Mouse (Mus musculus) heart, embryonic 13.5 days (tissue): ENCODE measurements around the gene Hcn2. TPM values are rescaled to one million over a fixed set of nuclear protein-coding genes. Genes with fewer than 3 reads are reported as not detected.

ENCODE experiments used
- ATAC-seq: fragments of 200-750 bp; cut with Nextera tagmentation; 2 replicates; pipeline ENCODE4 v1.8.0; 2017; ENCODE audit warnings: moderate TSS enrichment; ENCODE audit not compliant: insufficient number of reproducible peaks, low FRiP score, low TSS enrichment; ENCODE audit errors: extremely low read depth
- H3K27ac ChIP-seq: fragments of 300-500 bp; sonication (generic); replicated peaks from 2 replicates; pipeline ENCODE4 v1.5.1; 2015; ENCODE audit warnings: moderate library complexity, mild to moderate bottlenecking, inconsistent platforms
- H3K27me3 ChIP-seq: fragments of 300-500 bp; sonication (generic); replicated peaks from 2 replicates; pipeline ENCODE4 v1.6.1; 2015; ENCODE audit warnings: mild to moderate bottlenecking, inconsistent platforms
- H3K36me3 ChIP-seq: fragments of 300-500 bp; sonication (generic); 2 replicates; pipeline ENCODE4 v1.6.1; 2015; ENCODE audit warnings: mild to moderate bottlenecking, inconsistent platforms
- H3K4me1 ChIP-seq: fragments of 300-500 bp; sonication (generic); 2 replicates; pipeline ENCODE4 v1.6.1; 2015; ENCODE audit warnings: inconsistent platforms
- H3K4me2 ChIP-seq: fragments of 300-500 bp; sonication (generic); 2 replicates; pipeline ENCODE4 v1.6.1; 2015; ENCODE audit warnings: inconsistent platforms, mild to moderate bottlenecking, moderate library complexity
- H3K4me3 ChIP-seq: fragments of 300-500 bp; sonication (generic); 2 replicates; pipeline ENCODE4 v1.5.1; 2015; ENCODE audit warnings: moderate library complexity, mild to moderate bottlenecking, inconsistent platforms
- H3K9ac ChIP-seq: fragments of 300-500 bp; sonication (generic); 2 replicates; pipeline ENCODE4 v1.6.1; 2015; ENCODE audit warnings: inconsistent platforms, mild to moderate bottlenecking, moderate library complexity
- H3K9me3 ChIP-seq: fragments of 300-500 bp; sonication (generic); 2 replicates; pipeline ENCODE4 v1.6.1; 2016; ENCODE audit warnings: inconsistent platforms
- WGBS: fragments of 180-500 bp; shearing (Covaris S2); methylation state at CpG from one replicate; pipeline ENCODE4 v1.1.7; 2015; ENCODE audit warnings: mixed read lengths; 5-methylcytosine and 5-hydroxymethylcytosine counted together
- polyA plus RNA-seq: library from polyadenylated mRNA; unstranded; fragments of >200 nt; fragmentation: Nextera tagmentation; extraction: Ambion mirVana; gene quantifications from 2 replicates; pipeline ENCODE4 v1.2.1, GENCODE M21; 2015

Gene Hcn2
- polyA plus RNA-seq, 1 experiment from 2014 or later = 0.09 TPM

- no peak overlapping the region for H3K4me3 ChIP-seq
- WGBS = 65% methylated on average over 13 of the region's 13 CpGs
Observed at GRCm38 (mm10) chr10:79729357-79729965, 13.0 kb downstream of the Hcn2 start.

GRCm38 (mm10) chr10:79732500-79732899 is 16.1 kb downstream of the Hcn2 start:
- Histone ChIP-seq H3K9me3 (peaks cover 30% of the 10 kb centered on the region), H3K36me3 (peaks cover 45% of the 10 kb centered on the region), H3K4me1 (peaks cover 12% of the 10 kb centered on the region), H3K4me2 (no peak overlapping the region), H3K9ac (no peak overlapping the region), H3K27ac (no peak overlapping the region), H3K27me3 (peaks cover 43% of the 10 kb centered on the region), H3K4me3 (no peak overlapping the region)
- no peak for ATAC-seq
- WGBS = 90% methylated on average over 1 of the region's 1 CpGs

More at GRCm38 (mm10) chr10:79729357-79729965, 13.0 kb downstream of the Hcn2 start:
- Histone ChIP-seq H3K27ac (no peak overlapping the region), H3K4me1 (peaks cover 6% of the 10 kb centered on the region), H3K4me2 (no peak overlapping the region), H3K9ac (no peak overlapping the region), H3K36me3 (peaks cover 14% of the 10 kb centered on the region), H3K9me3 (peaks cover 4% of the 10 kb centered on the region; the same call in 1 of the 2 replicates), H3K27me3 (peaks cover 15% of the 10 kb centered on the region)
- peak; percentile 12; the same call in 1 of the 2 replicates for ATAC-seq

GRCm38 (mm10) chr10:79733847-79734246 is 17.4 kb downstream of the Hcn2 start:
- no peak overlapping the region for H3K4me2 ChIP-seq
- no peak for ATAC-seq
- H3K9me3 ChIP-seq = peaks cover 41% of the 10 kb centered on the region
- 73% methylated on average over 15 of the region's 15 CpGs for WGBS
- H3K9ac ChIP-seq = no peak overlapping the region
- peaks cover 35% of the 10 kb centered on the region for H3K27me3 ChIP-seq
- H3K36me3 ChIP-seq = peaks cover 58% of the 10 kb centered on the region
- H3K27ac ChIP-seq = no peak overlapping the region
- H3K4me3 ChIP-seq = no peak overlapping the region
- H3K4me1 ChIP-seq = peaks cover 12% of the 10 kb centered on the region

- H3K4me1 ChIP-seq = peaks cover 6% of the 10 kb centered on the region; the same call in 1 of the 2 replicates
- 34% methylated on average over 49 of the region's 52 CpGs for WGBS
- no peak overlapping the region for H3K9ac ChIP-seq
- H3K27ac ChIP-seq = no peak overlapping the region
- peaks cover 30% of the 10 kb centered on the region for H3K27me3 ChIP-seq
- peak overlapping the region; percentile 44 for H3K4me2 ChIP-seq
- peaks cover 56% of the 10 kb centered on the region for H3K9me3 ChIP-seq
- peak overlapping the region; percentile 25 for H3K4me3 ChIP-seq
- ATAC-seq = no peak
- peaks cover 73% of the 10 kb centered on the region for H3K36me3 ChIP-seq
Observed at GRCm38 (mm10) chr10:79735361-79735760, 18.9 kb downstream of the Hcn2 start.

- H3K4me2 ChIP-seq = no peak overlapping the region
- 89% methylated on average over 11 of the region's 14 CpGs for WGBS
- no peak for ATAC-seq
- no peak overlapping the region for H3K27ac ChIP-seq
- H3K4me1 ChIP-seq = peaks cover 6% of the 10 kb centered on the region; the same call in 1 of the 2 replicates
- H3K36me3 ChIP-seq = peaks cover 87% of the 10 kb centered on the region
- H3K9me3 ChIP-seq = peaks cover 68% of the 10 kb centered on the region
- H3K9ac ChIP-seq = no peak overlapping the region
- H3K27me3 ChIP-seq = peaks cover 30% of the 10 kb centered on the region
- H3K4me3 ChIP-seq = no peak overlapping the region
Observed at GRCm38 (mm10) chr10:79736706-79737105, 20.3 kb downstream of the Hcn2 start.

- Histone ChIP-seq H3K9me3 (peaks cover 68% of the 10 kb centered on the region), H3K4me3 (no peak overlapping the region), H3K36me3 (peaks cover 98% of the 10 kb centered on the region), H3K27ac (no peak overlapping the region), H3K4me2 (no peak overlapping the region), H3K4me1 (peaks cover 6% of the 10 kb centered on the region; the same call in 1 of the 2 replicates), H3K27me3 (peaks cover 30% of the 10 kb centered on the region), H3K9ac (no peak overlapping the region)
- ATAC-seq = no peak
- WGBS = 92% methylated on average over 10 of the region's 10 CpGs
Observed at GRCm38 (mm10) chr10:79738259-79738658, 21.8 kb downstream of the Hcn2 start.

GRCm38 (mm10) chr10:79739234-79739633 is 22.8 kb downstream of the Hcn2 start:
- Histone ChIP-seq H3K36me3 (peaks cover 100% of the 10 kb centered on the region), H3K4me2 (no peak overlapping the region), H3K27me3 (peaks cover 30% of the 10 kb centered on the region), H3K9me3 (peaks cover 68% of the 10 kb centered on the region), H3K9ac (no peak overlapping the region), H3K4me3 (no peak overlapping the region), H3K4me1 (peaks cover 6% of the 10 kb centered on the region; the same call in 1 of the 2 replicates), H3K27ac (no peak overlapping the region)
- WGBS = 94% methylated on average over 28 of the region's 28 CpGs
- no peak for ATAC-seq

GRCm38 (mm10) chr10:79740863-79741262 is 24.4 kb downstream of the Hcn2 start:
- peaks cover 6% of the 10 kb centered on the region for H3K4me1 ChIP-seq
- 71% methylated on average over 11 of the region's 11 CpGs for WGBS
- peaks cover 14% of the 10 kb centered on the region for H3K27me3 ChIP-seq
- H3K27ac ChIP-seq = no peak overlapping the region
- H3K4me3 ChIP-seq = no peak overlapping the region
- H3K36me3 ChIP-seq = peaks cover 88% of the 10 kb centered on the region
- ATAC-seq = no peak
- no peak overlapping the region for H3K9ac ChIP-seq
- H3K9me3 ChIP-seq = peaks cover 56% of the 10 kb centered on the region
- no peak overlapping the region for H3K4me2 ChIP-seq

- WGBS = 86% methylated on average over 11 of the region's 11 CpGs
- Histone ChIP-seq H3K9me3 (peaks cover 33% of the 10 kb centered on the region), H3K9ac (no peak overlapping the region), H3K27ac (no peak overlapping the region), H3K4me1 (peaks cover 13% of the 10 kb centered on the region), H3K36me3 (peaks cover 65% of the 10 kb centered on the region), H3K27me3 (no peaks in the 10 kb centered on the region), H3K4me3 (no peak overlapping the region), H3K4me2 (no peak overlapping the region)
- no peak for ATAC-seq
Observed at GRCm38 (mm10) chr10:79743161-79743560, 26.7 kb downstream of the Hcn2 start.

- ATAC-seq = no peak
- H3K4me3 ChIP-seq = no peak overlapping the region
- H3K9ac ChIP-seq = no peak overlapping the region
- 91% methylated on average over 15 of the region's 15 CpGs for WGBS
- H3K36me3 ChIP-seq = peaks cover 59% of the 10 kb centered on the region
- no peak overlapping the region for H3K4me2 ChIP-seq
- no peaks in the 10 kb centered on the region for H3K27me3 ChIP-seq
- peaks cover 13% of the 10 kb centered on the region for H3K4me1 ChIP-seq
- peaks cover 27% of the 10 kb centered on the region for H3K9me3 ChIP-seq
- no peak overlapping the region for H3K27ac ChIP-seq
Observed at GRCm38 (mm10) chr10:79743650-79744365, 27.4 kb downstream of the Hcn2 start.

- Histone ChIP-seq H3K4me3 (peak overlapping the region; percentile 57), H3K9me3 (peaks cover 11% of the 10 kb centered on the region), H3K4me2 (peak overlapping the region; percentile 67), H3K36me3 (peaks cover 43% of the 10 kb centered on the region), H3K9ac (peak overlapping the region; percentile 75; the same call in 1 of the 2 replicates), H3K27me3 (no peaks in the 10 kb centered on the region), H3K27ac (no peak overlapping the region), H3K4me1 (peaks cover 13% of the 10 kb centered on the region)
- 85% methylated on average over 3 of the region's 3 CpGs for WGBS
- ATAC-seq = no peak
Observed at GRCm38 (mm10) chr10:79745411-79745810, 29.0 kb downstream of the Hcn2 start.
